Mouse (Mus musculus): ENCODE data around the gene Nfe2l1. TPM values are rescaled to one million over a fixed set of nuclear protein-coding genes. Genes with fewer than 3 reads are reported as not detected.
"Not testable (repeated sequence)": the region's sequence is repeated elsewhere in the genome, so short reads cannot be mapped to it uniquely, and the experiment has no call there.

Nfe2l1 gene
- 100 to 1,000 TPM; 201 to 234 TPM for total RNA-seq (2021)

DNA sequence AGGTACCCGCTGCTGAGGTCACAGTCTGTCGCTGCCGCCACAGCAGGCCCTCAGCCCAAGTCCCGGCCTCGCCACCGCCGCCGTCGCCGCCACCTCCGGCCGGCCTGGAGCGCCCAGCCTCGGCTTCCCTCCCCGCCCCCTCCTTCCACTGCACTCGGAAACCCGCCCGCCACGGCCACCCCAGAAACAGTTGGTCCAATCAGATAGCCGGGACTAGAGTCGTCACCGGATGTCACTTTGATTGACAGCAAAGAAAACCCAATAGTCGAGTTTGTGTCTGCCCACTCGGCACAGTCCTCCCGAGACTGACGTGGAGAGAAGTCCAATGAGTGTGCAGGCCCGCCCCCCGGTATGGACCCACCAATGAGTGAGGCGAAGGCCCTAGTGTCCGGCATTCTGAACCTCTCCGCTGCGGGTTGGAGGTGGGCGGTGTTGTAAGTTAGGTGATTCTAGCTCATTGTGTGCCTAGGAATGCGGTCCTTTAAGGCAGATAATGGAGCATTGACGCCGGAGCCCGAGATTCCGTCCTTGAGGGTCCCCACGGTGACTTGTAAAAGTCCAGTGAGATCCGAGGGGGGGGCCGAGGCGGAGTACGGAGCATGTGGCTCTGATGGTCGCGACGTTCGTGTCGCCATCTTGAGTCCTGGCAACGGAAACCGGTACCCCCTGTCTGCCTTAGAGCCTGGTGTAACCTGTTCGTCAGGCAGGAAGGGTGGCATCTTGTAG is at the start of gene Nfe2l1:
Nfe2l1 (minus strand) TSS at position 156 of the 726 bp plus-strand sequence.
- peak; percentile 98 to 99 for DNase-seq

- no peak for DNase-seq
These were observed 49.6 kb upstream of the Nfe2l1 start for GRCm38 (mm10) chr11:96879359-96879758.

DNA sequence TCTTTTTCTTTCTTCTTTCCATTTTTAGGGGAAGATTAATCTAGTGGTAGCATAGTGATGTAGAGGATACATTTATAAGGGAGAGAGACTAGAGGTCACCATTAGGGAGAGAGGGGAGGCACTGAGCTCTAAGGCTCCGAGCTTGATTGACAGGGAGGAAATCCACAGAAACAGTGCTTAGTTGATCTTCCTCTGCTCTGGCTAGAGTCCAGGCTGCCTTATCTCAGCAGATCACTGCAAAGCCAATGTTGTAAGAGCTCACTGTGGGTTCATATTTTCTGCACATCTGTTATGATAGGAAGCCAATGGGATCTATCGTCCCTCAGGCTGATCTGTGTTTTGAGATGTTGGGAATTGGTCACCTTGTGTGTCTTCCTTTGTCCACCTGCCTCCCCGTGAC is 48.9 kb upstream of the Nfe2l1 start:
- DNase-seq: no peak

DNA sequence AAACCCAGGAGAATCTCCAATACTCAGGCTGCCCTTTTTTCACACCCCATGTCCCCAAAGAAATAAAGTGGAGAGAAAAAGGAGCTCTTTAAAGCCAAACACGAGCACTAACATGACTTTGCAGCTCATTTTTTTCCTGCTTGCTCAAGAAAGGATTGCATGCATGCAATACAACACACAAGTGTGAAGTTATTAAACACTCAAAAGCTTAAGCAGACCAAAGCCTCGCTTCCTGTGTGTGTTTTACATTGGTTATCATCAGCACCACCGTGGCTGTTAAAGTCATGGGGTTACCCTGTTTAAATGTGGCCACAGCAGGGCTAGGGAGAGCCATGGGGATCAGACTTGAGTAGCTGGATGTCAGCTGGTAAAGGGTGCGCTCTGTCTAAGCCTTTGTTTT is 47.3 kb upstream of the Nfe2l1 start:
- no peak for DNase-seq

DNA sequence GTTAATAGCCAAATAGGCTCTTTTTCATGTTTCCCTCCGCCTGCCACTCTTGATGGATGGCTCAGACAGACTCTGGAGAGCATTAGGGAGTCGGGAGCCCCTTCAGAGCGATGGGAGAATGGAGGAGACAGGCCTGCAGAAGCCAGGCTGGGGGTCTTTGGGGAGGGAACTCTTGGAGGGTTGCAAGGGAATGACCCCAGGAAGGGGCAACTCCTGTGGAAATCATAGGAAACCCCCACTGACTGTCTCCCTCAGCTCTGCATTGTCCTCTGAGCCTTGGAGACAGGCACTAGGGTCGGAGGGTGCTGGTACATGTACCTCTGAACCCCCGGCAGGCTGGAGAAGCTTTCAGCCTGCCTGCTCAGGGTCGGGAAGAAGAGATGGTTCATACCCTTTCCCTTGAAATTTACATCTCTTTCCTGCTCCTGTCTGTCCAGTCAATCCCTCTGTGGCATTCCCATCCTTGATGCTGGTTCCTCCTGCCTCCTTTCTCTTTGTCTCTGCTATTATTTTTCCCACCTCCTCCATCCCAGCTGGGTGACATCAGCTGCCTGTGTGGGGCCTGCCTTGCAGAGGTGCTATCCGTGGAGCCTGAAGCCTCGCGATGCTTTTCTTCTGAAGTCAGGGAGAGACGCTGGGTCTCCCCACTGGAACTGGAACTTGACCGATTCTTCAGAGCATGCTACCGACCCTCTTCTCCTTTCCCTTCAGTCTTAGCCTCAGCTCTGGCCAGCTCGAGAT is 46.7 kb upstream of the Nfe2l1 start:
- peak in 1 of 2 experiments; percentile 16 for DNase-seq

GRCm38 (mm10) chr11:96875745-96876144 is 46.0 kb upstream of the Nfe2l1 start:
- DNase-seq: peak; percentile 80 to 84

- DNase-seq: no peak
These were observed 45.5 kb upstream of the Nfe2l1 start for GRCm38 (mm10) chr11:96875270-96875669.

- no peak for DNase-seq
These were observed 43.9 kb upstream of the Nfe2l1 start for GRCm38 (mm10) chr11:96873601-96874140.

DNA sequence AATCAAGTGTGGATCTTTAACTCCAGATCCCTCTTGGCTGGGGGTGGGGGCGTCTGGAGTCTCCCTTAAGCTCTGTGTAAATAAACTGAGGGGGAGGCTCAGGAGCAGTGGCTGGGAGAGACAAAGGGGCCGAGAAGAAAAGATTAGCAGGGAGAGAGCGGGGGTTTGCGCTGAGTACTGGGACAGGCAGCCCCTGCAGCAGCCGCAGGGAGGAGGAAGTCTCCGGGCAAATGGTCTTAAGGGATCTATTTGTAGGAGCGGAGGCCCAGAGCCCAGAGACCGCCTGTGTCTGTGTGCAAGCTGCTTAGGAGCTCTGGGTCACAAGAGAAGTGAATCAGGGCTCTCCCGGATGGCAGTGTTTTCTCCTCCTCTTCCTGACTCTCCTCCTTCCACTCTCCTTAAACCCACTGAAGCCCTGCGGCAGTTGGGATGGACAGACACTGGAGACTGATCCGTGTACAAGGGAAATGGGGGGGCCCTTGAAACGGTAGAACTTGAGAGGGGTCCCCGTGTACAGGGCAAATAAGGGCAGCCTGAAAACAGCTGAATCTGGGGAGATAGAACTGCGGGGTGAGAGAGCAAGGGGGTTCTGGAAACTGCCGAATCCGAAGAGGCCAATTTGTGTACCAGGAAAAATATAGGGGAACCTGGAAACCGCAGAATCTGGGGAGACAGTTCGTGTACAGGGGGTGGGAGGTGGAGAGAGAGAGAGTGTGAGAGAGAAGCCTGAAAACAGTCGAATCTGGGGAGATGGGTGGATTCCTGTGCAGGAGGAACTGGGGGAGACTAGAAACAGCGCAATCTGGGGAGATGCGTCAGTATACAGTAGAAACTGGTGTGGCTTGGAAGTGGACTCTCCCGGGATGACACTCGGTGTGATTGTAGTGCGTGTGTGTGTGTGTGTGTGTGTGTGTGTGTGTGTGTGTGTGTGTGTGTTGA is 42.9 kb upstream of the Nfe2l1 start:
- peak in 1 of 2 experiments; percentile 11 for DNase-seq

DNA sequence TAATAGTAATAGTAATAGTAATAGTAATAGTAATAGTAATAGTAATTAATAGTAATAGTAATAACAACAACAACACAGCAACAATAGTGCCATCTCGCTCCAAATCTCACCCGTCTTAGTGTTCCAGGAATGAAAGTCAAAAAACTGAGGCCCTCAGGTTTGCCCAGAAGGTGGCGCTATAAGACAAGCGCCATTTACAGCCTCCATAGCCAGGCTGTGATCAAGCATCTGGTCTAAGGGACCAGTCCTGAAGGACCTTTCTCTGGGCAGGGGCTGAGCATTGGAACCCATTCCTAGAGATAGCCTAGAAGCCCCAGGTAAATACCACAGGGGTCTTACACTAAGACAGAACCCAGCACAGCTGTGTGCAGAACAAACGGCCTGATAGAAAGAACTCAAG is 37.4 kb upstream of the Nfe2l1 start:
- DNase-seq: peak; percentile 65 to 73

DNA sequence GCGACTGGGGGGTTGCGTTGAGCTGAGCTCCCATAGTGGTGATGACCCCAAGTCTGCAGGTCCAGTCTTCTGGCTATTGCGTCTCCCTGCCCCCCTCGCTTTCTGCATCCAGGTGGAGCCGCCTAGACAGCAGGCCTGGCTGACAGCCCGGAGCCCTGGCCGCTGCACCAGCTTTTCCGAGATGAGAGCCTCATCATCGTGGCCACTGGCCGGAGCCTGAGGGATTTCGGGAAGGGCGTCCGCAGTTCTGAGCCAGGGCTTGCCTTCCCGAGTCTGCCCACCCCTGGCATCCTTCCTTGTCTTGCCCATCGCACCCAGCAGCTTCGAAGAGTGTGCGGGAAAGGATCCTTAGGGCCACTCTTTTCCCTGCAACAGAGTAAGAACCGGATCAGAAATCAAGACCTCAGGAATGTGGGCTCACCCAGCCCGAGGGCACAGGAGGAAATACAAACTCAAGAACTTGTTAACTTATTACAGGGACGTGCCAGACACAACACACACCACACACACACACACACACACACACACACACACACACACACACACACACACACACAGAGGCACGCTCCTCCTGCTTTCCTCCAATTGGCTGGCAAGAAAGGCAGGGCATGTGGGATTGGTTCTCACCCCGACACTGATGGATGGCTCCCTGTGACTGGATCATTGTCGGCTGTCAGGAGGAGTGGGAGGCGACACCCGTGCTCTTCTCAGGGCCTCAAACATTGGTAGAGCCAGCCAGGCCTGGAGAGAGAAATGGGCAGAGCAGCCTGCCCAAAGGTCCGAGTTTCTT is 33.6 kb upstream of the Nfe2l1 start:
- peak in 1 of 2 experiments; percentile 22 for DNase-seq

- DNase-seq: no peak
These were observed 32.8 kb upstream of the Nfe2l1 start for GRCm38 (mm10) chr11:96862534-96862933.

- DNase-seq: peak; percentile 95 to 96
These were observed 32.1 kb upstream of the Nfe2l1 start for GRCm38 (mm10) chr11:96861878-96862289.

GRCm38 (mm10) chr11:96861446-96861845 is 31.7 kb upstream of the Nfe2l1 start:
- DNase-seq: no peak

- DNase-seq: peak; percentile 63 to 69
These were observed 30.8 kb upstream of the Nfe2l1 start for GRCm38 (mm10) chr11:96860564-96860963.

DNA sequence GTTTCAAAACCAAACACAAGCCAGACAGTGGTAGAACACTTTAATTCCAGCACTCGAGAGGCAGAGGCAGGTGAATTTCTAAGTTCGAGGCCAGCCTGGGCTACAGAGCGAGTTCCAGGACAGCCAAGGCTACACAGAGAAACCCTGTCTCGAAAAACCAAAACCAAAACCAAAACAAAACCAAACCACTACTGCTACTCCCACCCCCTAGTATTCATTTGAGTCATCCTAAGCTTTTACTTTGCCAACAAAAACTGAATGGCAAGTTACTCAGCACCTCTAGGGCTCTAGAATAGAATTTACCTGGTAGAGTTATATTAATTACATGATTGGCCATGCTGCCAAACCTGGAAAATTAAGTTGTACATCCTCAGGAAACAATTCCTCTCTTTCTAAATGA is 29.9 kb upstream of the Nfe2l1 start:
- no peak for DNase-seq

DNA sequence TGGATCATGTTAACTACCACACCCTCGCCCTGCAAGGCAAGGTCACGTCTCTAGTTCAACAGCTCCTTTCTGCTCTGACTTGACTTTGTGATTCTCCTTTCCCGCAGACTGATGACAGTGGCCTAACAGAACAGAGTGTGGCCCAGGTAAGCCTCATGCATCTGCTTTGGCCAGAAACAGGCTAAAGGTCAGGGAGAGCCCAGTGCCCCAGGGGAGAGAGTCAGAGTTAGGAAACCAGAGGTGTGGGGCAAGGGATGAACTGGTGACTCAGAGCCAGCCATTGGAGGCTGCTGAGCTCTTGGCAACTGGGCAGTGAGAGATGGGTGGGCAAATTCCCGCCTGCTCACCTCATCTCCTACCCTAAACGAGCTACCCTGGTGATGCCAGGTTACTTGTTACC is 27.7 kb upstream of the Nfe2l1 start:
- no peak for DNase-seq

DNA sequence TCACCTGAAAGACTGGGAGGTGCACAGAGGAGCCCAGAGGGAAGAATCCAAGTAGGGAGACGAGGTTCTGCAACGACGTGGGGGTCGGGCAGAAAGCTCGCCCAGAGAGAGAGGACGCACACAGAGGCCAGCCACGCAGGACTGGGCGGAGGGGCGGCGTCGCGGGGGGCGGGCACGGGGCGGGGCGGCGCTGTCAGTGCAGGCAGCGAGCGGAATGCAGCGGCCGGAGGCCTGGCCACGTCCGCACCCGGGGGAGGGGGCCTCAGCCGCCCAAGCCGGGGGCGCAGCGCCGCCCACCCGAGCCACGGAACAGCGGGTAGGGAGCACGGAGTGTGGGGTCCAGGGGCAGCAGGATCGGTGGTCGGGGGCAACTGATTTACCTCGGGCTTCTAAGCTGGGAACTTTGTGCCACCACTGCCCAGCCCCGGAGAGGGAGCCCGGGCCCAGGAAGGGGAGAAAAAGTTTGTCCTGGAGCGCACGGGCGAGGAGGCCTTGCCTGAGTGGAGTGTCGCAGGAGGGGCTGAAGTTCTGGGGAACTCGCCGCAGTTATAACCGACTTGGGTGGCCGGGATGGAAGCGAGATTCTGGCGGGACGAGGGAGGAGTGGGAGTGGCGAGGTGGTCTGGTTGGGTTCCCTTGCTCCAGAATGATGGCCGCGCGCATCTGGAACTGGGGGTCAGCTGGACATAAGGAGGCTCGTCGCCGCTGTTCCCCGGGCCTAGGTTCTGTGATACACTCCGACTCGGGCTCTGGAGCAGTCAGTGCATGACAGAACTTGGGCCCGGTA is 20.1 kb upstream of the Nfe2l1 start, which contains the start of gene Copz2:
Copz2 (plus strand) TSS at position 190 of the 787 bp plus-strand sequence.
- no peak for DNase-seq

DNA sequence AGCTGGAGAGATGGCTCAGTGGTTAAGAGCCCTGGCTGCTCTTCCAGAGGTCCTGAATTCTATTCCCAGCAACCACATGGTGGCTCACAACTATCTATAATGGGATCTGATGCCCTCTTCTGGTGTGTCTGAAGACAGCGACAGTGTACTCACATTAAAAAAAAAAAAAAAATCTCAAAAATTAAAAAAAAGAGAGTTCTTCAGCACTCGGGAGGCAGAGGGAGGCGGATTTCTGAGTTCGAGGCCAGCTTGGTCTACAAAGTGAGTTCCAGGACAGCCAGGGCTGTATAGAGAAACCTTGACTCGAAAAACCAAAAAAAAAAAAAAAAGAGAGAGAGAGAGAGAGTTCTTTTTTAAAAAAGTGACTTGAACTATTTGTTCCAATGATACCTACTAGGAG is 19.4 kb upstream of the Nfe2l1 start:
- DNase-seq: not testable (repeated sequence)

DNA sequence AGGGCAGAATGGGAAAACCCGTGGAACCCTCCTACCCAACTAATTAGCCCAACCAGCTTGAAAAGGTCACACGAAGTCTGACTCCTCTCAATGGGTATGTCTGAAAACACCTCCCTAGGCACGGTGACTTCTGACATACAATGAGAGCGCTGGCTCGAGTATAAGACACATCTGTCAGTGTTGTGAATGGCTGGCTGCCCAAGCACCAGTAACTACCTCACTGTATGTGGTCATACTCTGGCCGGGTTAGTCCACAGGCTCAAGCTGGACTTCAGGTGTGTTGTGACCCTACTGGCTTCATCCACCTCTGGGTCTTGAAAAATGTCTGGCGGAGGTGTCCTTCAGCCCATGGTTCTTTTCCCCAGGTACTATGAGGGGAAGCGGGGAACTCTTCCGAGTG is 18.9 kb upstream of the Nfe2l1 start:
- no peak for DNase-seq

GRCm38 (mm10) chr11:96847240-96847639 is 17.5 kb upstream of the Nfe2l1 start:
- DNase-seq: no peak

Measured in layer of hippocampus, postnatal 36 days (tissue).